Mouse (Mus musculus): ENCODE data around the gene Fnbp1l. TPM values are rescaled to one million over a fixed set of nuclear protein-coding genes. Genes with fewer than 3 reads are reported as not detected.

Gene Fnbp1l
- total RNA-seq (2014; fragmentation: Nextera tagmentation) (8.3 and 18.4 TPM in 2 replicates), total RNA-seq (2017) (14.1 and 24.2 TPM in 2 replicates)

DNA sequence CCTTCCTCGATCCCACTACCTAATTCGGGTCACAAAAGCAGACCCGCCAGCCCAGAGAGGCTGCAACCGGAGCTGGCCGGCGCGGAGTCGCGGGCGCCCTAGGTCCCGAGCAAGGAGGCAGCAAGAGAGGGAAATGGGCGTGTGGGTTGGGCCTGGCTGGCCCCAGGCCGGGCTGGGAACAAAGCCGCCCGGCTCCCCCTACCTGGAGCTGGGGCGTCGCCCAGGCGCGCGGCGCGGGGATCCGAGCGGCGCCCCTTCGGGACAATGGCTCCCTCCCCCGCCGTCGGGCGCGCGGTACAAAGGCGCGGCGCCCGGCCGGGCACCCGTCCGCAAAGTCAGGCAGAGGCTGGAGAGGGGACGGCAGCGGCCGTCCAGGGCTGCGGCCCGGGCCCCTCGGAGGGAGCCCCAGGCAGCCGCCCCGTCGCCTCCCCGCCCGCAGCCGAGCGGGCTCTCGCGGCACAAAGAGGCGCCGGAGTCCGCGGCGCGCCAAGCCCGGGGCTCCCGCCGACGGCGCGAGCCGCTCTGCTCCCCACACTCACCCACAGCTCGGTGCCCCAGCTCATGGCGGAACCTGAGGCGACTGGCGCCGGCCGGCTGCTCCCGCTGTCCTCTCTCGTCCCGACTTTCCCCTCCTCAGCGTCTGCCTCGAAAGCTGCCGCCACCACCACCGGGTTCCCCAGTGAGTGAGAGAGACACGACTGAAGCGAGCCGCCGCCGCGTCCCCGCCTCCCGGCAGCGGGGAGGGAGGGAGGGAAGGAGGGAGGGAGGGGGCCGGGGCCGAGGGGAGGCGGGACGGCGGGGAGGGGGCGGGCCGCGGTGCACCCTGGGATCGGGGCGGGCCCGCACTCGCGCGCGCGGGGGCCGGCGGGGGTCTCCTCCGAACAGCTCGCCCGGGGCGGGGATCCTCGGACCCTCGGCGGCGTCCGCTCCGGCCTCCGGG lies at the start of gene Fnbp1l:
Fnbp1l (minus strand) TSS at position 725 of the 940 bp plus-strand sequence.
- ATAC-seq (replicated peaks; ENCODE audit: low FRiP score, low TSS enrichment, poor library complexity, severe bottlenecking): peak; percentile 60

DNA sequence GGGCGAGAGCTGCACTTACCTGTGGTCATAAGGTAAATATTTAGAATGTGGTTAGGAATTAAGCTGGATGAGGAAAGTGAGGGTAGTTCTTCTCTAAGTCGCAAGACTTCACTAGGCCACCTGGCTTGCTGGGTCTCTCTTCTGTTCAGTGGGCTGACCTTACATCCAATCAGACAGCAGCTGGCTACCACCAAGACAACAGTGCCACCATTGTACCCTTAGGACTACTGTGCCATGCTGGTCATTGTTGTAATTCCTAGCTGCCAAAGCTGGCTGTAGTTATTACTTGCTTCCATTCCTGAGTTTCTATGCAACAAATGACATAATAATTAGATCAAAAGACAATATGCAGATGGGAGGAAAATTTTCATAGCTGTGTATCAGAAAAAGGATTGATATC lies 41.3 kb upstream of the Fnbp1l start:
- ATAC-seq (replicated peaks; ENCODE audit: low FRiP score, low TSS enrichment, poor library complexity, severe bottlenecking): no peak

DNA sequence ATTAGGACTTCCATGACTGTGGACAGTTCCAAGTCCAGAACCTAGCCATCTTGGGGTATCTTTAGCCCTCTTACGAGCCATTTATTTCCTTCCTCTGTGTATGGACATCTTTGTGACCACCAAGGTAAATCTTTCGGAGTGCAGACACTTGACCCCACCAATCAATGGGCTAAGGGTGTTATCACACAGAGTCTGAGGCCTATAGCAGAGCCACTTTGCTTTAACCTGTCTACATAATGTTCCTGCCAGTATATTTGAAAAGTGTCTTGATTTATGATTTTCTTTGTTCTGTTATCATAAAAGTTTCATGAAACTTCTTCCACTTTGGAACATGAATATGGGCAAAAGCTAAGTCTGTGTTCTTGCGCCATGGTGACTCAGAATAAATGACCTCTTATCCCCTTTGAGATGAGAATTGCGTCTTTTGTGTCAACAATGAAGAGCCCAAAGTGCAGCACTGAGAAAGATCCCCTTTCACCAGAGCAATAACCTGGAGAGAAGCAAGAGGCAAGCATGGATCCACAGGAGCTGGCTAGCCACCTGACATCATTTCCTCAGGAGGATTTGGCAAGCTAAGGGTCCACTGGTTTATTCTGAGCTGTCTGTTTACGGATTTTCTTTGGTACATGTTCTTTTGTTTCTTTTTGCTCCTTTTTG lies 39.9 kb upstream of the Fnbp1l start:
- no peak for ATAC-seq (replicated peaks; ENCODE audit: low FRiP score, low TSS enrichment, poor library complexity, severe bottlenecking)

DNA sequence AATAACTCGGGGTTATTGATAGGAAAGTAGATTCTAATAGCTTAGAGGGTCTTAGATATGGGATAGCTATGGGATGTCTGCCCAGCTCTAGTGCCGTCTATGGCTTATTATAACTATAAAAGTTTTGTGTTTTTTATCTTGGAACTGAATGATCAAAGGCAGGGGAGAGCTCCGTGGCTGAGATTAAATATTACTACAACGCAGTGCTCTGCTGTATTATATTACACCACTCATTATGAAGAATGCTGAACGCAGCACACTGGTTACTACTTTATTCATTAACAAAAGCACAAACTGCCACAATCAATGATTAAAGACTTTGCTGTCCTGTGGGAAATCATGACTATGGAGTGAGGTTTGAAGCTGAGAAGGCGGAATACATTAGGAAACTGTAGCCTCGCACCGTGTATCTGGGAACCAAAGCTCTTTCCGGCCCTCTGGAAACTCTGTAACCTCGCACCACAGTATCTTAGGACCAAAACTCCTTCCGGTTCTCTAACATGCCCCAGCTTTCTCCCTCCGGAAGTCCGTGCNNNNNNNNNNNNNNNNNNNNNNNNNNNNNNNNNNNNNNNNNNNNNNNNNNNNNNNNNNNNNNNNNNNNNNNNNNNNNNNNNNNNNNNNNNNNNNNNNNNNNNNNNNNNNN lies 27.8 kb upstream of the Fnbp1l start:
- ATAC-seq (replicated peaks; ENCODE audit: low FRiP score, low TSS enrichment, poor library complexity, severe bottlenecking): 0 out of 2 replicates have a peak, but pooled peaks have one; percentile 32

DNA sequence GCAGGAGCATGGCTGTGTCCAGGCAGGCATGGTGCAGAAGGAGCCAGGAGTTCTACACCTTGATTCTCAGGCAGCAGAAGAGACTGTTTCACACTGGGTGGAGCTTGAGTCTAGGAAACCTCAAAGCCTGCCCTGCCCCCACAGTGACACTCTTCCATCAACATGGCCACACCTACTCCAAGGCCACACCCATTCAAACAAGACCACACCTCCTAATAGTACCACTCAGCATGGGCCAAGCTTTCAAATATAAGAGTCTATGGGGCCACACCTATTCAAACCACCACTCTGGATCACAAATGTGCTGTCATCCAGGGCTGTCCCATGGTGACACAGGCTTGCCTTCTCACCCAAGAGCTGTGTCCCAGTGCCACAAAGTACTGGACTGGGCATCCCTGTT lies 20.8 kb upstream of the Fnbp1l start:
- ATAC-seq (replicated peaks; ENCODE audit: low FRiP score, low TSS enrichment, poor library complexity, severe bottlenecking): peak; percentile 32

DNA sequence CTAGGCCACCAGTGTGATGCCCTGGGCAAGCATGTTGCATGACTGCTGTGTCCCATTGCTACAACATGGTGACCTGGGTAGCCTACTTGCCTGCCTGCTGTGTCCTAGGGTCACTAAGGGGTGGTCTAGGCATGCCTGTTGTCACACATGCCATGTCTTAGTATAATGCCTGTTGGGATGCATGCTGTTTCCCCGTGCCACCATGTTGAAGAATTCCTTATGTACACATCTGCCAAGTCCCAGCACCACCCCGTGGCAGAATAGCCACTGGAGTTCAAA lies 19.6 kb upstream of the Fnbp1l start:
- peak; percentile 8; the same call in 1 of the 2 replicates for ATAC-seq (replicated peaks; ENCODE audit: low FRiP score, low TSS enrichment, poor library complexity, severe bottlenecking)

DNA sequence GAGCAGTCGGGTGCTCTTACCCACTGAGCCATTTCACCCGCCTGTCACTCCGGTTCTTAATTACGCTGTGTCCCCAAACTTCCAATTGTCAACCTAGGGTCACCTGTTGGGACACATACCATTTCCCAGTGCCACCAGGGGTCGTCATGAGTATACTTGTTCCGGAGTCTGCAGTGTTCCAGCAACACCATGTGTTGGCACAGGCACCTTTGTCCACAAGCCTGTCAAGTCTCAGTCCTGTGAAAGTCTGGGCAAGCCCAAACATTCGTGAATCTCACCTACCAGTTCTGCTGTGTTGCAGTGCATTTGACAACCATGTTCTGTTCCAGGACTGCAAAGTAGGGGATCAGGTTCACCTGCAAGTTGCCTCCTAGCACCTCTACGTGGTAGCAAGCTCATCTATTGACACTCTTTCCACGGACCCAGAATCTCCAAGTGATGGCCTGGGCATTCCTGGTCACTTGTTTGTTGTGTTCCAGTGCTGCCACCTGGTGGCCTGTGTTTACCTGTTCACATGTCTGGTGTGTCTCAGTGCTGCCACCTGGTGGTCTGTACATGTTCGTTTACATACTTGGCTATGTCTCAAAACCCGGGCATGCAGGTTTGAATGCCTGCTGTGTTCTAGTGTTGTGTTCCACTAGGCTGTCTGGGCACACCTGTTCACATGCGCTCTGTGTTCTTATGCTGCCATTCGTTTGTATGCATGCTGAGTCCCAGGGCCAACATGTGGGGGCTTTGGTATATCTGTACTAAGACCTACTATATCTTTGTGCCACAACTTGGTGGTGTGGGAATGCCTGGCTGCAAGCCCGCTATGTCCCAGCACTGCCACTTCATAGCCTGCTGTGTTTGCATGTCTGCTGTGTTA lies 19.0 kb upstream of the Fnbp1l start:
- peak; percentile 85 for ATAC-seq (replicated peaks; ENCODE audit: low FRiP score, low TSS enrichment, poor library complexity, severe bottlenecking)

DNA sequence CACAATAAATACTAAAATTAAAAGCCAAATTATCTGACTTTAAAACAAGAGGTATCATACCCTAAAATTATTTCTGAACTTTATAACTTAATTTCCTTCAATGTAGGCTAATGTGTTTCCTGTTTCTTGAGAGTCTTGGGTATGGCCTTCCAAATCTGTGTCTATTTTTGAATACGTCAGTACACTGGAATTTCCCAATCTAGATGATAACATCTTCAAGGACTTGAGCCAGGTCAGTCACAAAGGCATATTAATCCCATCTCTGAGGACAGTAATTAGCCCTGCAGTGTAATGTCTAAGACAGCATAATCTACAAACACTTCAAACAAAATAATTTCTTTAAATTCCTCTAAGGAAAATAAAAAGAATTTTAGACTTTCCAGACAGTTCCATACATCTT lies 17.8 kb upstream of the Fnbp1l start:
- ATAC-seq (replicated peaks; ENCODE audit: low FRiP score, low TSS enrichment, poor library complexity, severe bottlenecking): no peak

DNA sequence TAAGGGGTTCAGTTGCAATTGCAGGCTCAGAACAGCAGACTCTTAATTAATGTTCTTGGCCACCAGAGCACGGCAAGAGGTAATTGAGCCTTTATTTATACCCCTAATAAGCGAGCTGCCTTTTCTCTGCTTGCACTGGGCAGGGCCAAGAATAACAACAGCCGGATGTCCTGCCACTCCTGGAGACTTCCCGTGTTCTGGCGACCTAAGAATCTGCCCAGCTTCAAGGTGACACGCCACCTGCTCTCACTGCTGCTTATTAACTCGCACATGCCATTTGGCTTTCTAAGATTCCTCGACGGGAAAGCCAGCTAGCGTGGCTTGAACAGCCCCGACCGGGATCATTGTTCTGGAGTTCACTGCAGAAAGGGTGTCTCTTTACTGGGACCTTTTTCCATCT lies 15.7 kb upstream of the Fnbp1l start:
- ATAC-seq (replicated peaks; ENCODE audit: low FRiP score, low TSS enrichment, poor library complexity, severe bottlenecking): no peak

DNA sequence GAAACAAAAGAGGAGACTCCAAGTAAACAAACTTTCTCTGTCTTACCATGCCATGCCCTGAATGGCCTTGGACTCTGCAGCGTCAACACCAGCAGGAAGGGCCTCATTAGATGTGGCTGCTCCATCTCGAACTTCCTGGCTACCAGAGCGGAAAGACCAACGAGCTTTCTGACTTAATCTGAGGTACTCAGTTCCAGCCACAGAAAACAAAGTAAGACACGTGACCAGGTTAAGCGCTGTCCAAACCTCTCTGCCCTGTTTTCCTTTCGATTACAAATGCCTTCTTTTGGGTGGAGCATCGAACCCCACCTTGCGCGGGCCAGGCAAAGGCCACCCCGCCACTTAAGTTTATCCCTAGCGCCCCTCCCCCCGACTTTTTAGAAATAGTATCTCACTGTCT lies 10.1 kb upstream of the Fnbp1l start:
- ATAC-seq (replicated peaks; ENCODE audit: low FRiP score, low TSS enrichment, poor library complexity, severe bottlenecking): peak; percentile 93

DNA sequence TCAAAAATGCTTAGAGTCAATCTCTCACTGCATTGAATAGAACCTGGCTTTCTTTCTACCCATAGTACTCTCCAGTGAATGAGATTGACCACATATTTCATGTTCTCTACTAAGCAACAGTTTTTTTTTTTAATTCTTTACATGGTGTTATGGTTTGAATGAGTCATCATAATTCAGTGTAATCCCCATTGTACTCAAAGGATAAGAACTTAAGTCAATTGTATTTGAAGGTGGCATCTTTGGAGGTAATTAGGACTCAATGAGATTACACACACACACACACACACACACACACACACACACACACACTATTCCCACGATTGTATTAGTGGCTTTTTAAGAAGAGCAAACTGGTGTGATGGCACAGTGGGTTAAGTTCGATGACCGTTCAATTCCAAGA lies 9.4 kb upstream of the Fnbp1l start:
- ATAC-seq (replicated peaks; ENCODE audit: low FRiP score, low TSS enrichment, poor library complexity, severe bottlenecking): no peak

DNA sequence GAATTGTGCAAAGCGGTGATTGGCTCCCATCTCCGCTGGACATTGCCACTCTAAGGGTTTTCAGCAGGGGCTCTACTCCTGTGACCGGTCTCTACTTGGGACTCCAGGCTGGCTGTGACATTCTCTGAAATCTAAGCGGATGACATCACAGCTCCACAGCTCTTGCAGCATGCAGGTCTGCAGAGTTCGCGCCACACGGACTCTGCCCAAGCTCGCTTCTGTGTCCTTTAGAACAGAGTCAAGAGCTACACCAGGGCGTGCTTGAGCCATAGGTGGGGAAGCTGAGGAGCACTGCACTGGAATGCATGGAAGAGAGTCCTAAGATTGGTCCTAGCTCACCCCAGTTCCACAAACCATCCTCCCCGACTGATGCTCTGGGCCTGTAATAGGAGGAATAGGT lies 9.0 kb upstream of the Fnbp1l start:
- ATAC-seq (replicated peaks; ENCODE audit: low FRiP score, low TSS enrichment, poor library complexity, severe bottlenecking): no peak

DNA sequence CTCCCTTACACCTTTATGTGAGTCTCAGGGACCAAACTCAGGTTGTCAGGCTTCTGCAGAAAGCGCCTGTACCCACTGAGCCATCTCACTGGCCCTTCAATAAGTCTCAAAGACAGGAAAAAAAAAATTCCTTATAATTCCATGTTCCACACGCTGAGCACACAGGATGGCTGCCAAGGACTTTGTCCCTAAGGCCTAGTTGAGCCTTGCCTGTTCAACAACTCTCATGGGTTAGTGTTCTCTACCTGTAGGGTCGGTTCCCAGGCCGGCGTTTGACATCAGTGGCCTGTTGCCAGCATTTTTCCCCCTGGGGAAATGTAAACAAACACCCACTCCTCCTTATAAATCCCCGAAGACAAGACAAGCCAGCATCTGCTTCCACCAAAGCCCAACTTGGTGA lies 8.3 kb upstream of the Fnbp1l start:
- no peak for ATAC-seq (replicated peaks; ENCODE audit: low FRiP score, low TSS enrichment, poor library complexity, severe bottlenecking)

DNA sequence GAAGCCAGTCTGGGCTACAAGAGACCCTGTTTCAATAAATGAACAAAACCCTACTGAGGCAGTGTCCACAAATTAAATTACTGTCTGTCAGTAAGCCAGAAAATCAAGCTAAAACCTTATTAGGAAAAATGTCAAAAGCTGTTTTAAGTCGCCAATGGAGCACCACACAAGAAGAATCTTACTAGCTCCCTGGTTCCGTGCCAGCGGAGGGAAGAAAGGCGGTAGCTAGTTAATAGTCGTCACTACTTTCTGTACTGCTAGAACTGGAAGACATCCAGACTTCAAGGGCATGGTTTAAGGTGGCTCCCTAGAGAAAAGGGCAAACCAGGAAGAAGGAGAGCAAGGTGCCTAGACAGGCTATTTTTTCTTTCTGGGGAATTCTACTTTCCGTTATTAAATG lies 5.1 kb upstream of the Fnbp1l start:
- ATAC-seq (replicated peaks; ENCODE audit: low FRiP score, low TSS enrichment, poor library complexity, severe bottlenecking): no peak

DNA sequence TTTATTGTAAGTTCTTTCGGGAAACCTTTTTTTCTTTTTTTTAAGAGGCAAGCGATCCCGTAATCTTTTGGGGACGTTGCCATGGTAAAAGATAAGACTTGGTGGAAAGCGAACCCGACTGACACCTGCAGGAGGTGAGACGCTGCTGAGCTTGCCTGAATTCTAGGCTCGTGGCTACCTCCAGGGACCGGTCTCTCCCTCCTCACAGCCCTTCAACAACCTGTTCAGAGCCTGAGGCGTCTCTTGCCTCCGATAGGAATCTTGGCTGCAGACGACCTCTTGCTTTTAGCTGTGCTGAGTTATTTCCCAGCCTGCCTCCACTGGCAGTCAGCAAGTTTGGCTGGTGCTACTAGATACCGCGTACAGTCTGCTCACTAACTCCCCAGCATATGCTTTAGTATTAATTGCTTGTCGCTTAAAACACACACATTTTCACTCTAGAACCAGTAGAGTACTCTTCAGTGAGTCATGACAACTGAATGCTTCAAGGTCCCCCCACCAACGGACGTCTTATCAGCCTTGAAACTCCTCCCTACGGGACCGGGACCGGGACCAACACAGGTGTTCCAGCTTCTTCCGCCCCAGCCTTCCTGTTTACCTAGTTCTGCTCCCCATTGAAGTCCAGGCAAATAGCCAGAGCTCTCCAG lies 893 bp upstream of the Fnbp1l start:
- peak; percentile 73 for ATAC-seq (replicated peaks; ENCODE audit: low FRiP score, low TSS enrichment, poor library complexity, severe bottlenecking)

DNA sequence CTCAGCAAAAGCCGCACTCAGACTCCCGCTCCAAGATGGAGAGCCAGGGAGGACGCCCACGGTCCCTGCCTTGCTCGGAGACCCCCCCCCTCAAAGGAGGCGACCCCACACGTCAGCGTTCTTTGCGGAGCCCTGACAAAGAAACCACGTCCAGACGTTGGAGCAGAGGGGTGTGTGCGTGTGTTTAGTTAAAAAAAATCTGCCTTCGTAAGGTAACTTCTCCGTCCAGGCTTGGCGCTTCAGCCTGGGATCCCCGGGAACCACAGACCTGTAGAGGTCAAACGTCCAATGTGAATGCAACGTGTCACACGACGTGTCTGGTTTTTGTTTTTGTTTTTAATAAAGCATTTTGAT lies 393 bp upstream of the Fnbp1l start:
- 0 out of 2 replicates have a peak, but pooled peaks have one; percentile 28 for ATAC-seq (replicated peaks; ENCODE audit: low FRiP score, low TSS enrichment, poor library complexity, severe bottlenecking)

DNA sequence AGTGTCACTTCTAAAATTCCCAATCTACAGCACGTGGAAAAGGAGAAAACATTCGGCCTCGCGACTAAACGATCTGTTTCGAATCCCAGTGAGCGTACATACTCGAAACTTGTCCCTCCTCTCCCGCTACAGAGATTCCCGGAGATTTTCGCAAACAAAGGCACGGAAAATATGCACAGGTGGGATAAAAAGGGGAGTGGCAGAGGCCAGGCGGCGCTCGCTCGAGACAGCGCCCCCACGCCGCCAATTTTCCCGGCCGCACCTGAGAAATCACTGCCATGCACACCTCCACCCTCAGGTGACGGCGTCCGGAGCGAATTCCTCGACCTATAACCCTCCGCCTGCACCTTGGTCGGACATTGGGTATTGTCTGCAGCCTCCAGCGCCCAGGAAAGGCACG lies 1.1 kb downstream of the Fnbp1l start:
- no peak for ATAC-seq (replicated peaks; ENCODE audit: low FRiP score, low TSS enrichment, poor library complexity, severe bottlenecking)

DNA sequence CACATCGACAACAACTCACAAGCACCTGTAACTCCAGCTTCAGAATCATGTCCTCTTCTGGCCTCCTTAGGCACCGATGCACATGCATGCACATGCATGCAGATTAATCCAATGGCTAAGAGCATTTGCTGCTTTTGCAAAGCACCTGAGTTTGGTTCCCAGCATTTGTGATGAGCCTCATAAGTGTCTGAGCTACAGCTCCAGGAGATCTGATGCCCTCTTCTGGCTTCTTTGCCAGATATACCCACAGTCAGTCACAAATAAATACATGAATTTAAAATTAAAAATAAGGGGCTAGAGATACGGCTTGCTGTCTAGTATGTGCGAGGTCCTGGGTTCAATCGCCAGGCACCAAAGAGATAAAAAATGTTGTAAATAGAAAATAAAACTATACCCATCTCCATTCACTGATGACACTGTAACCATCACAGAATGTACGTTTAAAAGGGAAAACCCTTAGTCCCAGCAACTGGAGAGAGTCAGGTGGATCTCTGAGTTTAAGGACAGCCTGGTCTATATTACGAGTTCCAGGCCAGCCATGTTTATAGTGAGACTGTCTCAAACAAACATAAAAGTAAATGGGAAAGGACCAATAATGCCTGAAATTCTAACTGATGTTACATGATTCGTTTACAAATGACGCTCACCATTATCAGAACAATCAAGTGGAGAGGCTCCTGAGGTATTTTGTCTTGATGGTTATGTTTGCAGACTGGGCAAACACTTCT lies 1.7 kb downstream of the Fnbp1l start:
- no peak for ATAC-seq (replicated peaks; ENCODE audit: low FRiP score, low TSS enrichment, poor library complexity, severe bottlenecking)

DNA sequence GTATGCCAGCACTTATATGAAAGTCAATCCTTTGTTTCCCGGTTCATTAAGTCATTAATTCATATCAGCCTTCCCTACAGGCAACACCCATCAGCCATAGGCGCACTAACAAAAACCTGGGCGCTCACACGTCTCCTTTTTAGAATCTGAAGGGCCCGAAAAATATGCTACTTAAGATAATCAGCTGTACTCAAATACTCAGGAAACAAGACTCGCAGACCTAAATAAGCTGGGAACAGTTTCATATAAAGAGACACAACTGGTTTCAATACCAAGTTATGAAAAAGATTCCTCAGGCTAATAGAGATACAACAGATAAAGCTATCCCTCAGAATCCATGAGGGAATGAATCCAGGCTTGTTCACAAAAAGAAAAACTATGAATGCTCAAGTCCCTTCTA lies 7.0 kb downstream of the Fnbp1l start:
- ATAC-seq (replicated peaks; ENCODE audit: low FRiP score, low TSS enrichment, poor library complexity, severe bottlenecking): no peak

All from megakaryocyte-erythroid progenitor cell, adult 5-6 weeks (primary cell).